Mouse (Mus musculus) heart, embryonic 14.5 days (tissue): ENCODE measurements around the gene Fam50a. TPM values are rescaled to one million over a fixed set of nuclear protein-coding genes. Genes with fewer than 3 reads are reported as not detected.
A peak's percentile ranks its signal among the peaks of the same experiment; 100 is the strongest.

Source experiments
- ATAC-seq: fragments of 200-750 bp; cut with Nextera tagmentation; 2 replicates; pipeline ENCODE4 v1.8.0; 2017; ENCODE audit warnings: low read depth, moderate TSS enrichment; ENCODE audit not compliant: insufficient number of reproducible peaks, insufficient read depth, low FRiP score
- H3K27ac ChIP-seq, 2 experiments: fragments of 200-500 bp in 1 of 2; fragments of 300-500 bp in 1 of 2; sonication (generic) in 1 of 2; replicated peaks in 1 of 2; 2 replicates each; pipeline ENCODE4 v1.5.1; 2012 to 2014; ENCODE audit warnings: low read depth in 2 of 2, low read length in 2 of 2, control low read depth in 1 of 2, mild to moderate bottlenecking in 1 of 2, mixed read lengths in 1 of 2; ENCODE audit not compliant: control insufficient read depth in 1 of 2, insufficient read depth in 1 of 2
- H3K27me3 ChIP-seq: fragments of 300-500 bp; sonication (generic); 2 replicates; pipeline ENCODE4 v1.6.1; 2014; ENCODE audit warnings: mild to moderate bottlenecking, low read length, control low read depth; ENCODE audit not compliant: control insufficient read depth, insufficient read depth
- H3K36me3 ChIP-seq: fragments of 300-500 bp; sonication (generic); 2 replicates; pipeline ENCODE4 v1.6.1; 2014; ENCODE audit warnings: mild to moderate bottlenecking, control low read depth, low read length, mixed read lengths; ENCODE audit not compliant: control insufficient read depth, insufficient read depth
- H3K4me1 ChIP-seq, 2 experiments: fragments of 200-500 bp in 1 of 2; fragments of 300-500 bp in 1 of 2; sonication (generic) in 1 of 2; 2 replicates each; pipeline ENCODE4 v1.6.1; 2012 to 2014; ENCODE audit warnings: low read length in 2 of 2, control low read depth in 1 of 2, mixed read lengths in 1 of 2; ENCODE audit not compliant: control insufficient read depth in 2 of 2, insufficient read depth in 2 of 2
- H3K4me2 ChIP-seq: fragments of 300-500 bp; sonication (generic); 2 replicates; pipeline ENCODE4 v1.6.1; 2014; ENCODE audit warnings: mild to moderate bottlenecking, low read length
- H3K4me3 ChIP-seq, 2 experiments: fragments of 200-500 bp in 1 of 2; fragments of 300-500 bp in 1 of 2; sonication (generic) in 1 of 2; 2 replicates each; pipeline ENCODE4 v1.5.1; 2012 to 2014; ENCODE audit warnings: low read length in 2 of 2, mild to moderate bottlenecking in 2 of 2, control low read depth in 1 of 2, low read depth in 1 of 2, moderate library complexity in 1 of 2; ENCODE audit not compliant: control insufficient read depth in 1 of 2, insufficient read depth in 1 of 2
- H3K9ac ChIP-seq: fragments of 300-500 bp; sonication (generic); 2 replicates; pipeline ENCODE4 v1.6.1; 2014; ENCODE audit warnings: mild to moderate bottlenecking, low read length
- H3K9me3 ChIP-seq: fragments of 300-500 bp; sonication (generic); 2 replicates; pipeline ENCODE4 v1.6.1; 2016; ENCODE audit warnings: low read length, control low read depth; ENCODE audit not compliant: control insufficient read depth
- WGBS: fragments of 180-500 bp; shearing (Covaris S2); extraction: QIAGEN DNeasy Blood & Tissue Kit; methylation state at CpG from one replicate; pipeline ENCODE4 v1.1.7; 2014; 5-methylcytosine and 5-hydroxymethylcytosine counted together
- polyA plus RNA-seq: library from polyadenylated mRNA; unstranded; fragments of >200 nt; fragmentation: Nextera tagmentation; extraction: Ambion mirVana; gene quantifications from 2 replicates; pipeline ENCODE4 v1.2.1, GENCODE M21; 2014

Fam50a gene
- polyA plus RNA-seq, 1 experiment from 2014 or later, result 43.2 TPM

DNA sequence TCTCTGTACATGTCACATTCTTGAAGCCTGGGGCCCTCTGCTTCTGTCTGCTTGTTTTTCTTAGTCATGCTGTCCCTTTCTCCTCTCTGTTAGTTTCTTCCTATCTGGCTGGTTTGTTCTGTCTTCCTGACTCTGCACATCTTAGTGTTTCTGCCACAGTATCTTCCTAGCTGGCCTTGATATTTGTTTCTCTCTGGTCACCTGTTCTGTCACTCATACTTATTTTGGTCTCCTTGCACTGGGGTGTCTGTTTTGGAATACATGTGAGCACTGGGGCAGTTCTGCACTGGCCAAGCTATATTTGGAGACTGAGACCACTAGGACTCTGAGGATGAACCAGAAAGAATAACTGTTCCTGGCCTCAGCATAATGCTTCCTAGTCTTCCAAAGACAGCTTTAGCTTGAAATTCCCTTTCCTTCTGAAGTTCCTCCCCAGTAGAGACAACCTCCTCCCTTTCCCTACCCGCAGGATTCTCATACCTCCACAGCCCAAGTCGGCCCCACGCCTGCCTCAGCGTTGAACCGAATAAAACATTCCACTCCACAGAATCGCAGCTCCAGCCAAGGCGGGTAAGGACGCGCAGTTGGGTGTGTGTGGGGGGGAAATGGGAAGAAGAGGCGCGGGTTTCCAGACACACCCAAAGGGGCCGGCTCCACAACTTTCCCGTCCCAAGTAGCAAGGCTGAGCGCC, 31.6 kb upstream of the Fam50a start:
- Histone ChIP-seq H3K4me1 (peaks cover 2 to 5% of the 10 kb centered on the region in 2 experiments; a peak in 3 of 4 replicates), H3K27me3 (no peaks in the 10 kb centered on the region), H3K4me3 (peak overlapping the region; percentile 51 to 54), H3K9ac (peak overlapping the region; percentile 78), H3K4me2 (peak overlapping the region; percentile 81), H3K27ac (peak overlapping the region; percentile 88 to 92), H3K36me3 (peaks cover 6% of the 10 kb centered on the region; the same call in 1 of the 2 replicates), H3K9me3 (no peaks in the 10 kb centered on the region)
- ATAC-seq, result no peak
- WGBS, result 15% methylated on average over 14 of the region's 14 CpGs

DNA sequence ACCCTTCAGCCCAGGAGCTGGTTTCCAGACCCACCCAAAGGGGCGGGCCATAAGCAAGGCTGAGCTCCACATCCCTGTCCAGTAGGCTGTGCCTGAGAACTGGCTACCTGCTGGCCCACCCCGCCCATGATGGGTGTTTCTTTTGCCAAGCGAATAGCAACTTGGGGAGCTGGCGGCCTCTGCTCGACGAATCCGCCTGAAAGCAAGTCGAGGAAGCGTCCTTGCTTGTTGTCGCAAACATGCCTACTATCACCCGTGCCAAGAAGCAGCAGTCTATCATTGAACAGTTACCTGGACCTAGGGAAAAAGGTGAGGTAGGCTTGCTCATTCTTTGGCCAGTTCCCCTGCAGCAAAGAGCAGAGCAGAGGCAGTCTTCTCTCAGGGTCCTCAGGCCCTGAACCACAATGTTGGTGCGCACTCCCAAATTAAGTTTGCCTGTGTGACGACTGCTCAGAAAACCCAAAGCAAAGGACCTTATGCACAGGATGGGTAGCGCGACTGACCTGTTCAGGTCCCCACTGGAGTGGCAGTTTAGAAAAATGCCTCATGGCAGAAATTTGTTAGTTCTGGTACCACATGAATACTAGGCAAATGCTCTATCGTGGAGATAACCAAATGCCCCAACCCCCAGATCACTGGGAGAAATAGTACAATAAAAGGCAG, 31.0 kb upstream of the Fam50a start, which contains the start of the genes Taz and Dnase1l1:
TSS of gene Taz (plus strand) at position 181 of the 663 bp plus-strand sequence.
TSS of gene Dnase1l1 (minus strand) at position 606 of the 663 bp plus-strand sequence.
- H3K27me3 ChIP-seq, result no peaks in the 10 kb centered on the region
- H3K36me3 ChIP-seq, result peaks cover 6% of the 10 kb centered on the region; the same call in 1 of the 2 replicates
- H3K27ac ChIP-seq, result peak within 1 kb of the TSS; percentile 88 to 92
- H3K4me1 ChIP-seq, result peaks cover 2 to 5% of the 10 kb centered on the region in 2 experiments; a peak in 3 of 4 replicates
- no peaks in the 10 kb centered on the region for H3K9me3 ChIP-seq
- H3K9ac ChIP-seq, result peak within 1 kb of the TSS; percentile 78
- WGBS, result 15% methylated on average over 16 of the region's 16 CpGs
- peak within 1 kb of the TSS; percentile 81 for H3K4me2 ChIP-seq
- peak; percentile 92 for ATAC-seq
- H3K4me3 ChIP-seq, result peak within 1 kb of the TSS; percentile 51 to 54

DNA sequence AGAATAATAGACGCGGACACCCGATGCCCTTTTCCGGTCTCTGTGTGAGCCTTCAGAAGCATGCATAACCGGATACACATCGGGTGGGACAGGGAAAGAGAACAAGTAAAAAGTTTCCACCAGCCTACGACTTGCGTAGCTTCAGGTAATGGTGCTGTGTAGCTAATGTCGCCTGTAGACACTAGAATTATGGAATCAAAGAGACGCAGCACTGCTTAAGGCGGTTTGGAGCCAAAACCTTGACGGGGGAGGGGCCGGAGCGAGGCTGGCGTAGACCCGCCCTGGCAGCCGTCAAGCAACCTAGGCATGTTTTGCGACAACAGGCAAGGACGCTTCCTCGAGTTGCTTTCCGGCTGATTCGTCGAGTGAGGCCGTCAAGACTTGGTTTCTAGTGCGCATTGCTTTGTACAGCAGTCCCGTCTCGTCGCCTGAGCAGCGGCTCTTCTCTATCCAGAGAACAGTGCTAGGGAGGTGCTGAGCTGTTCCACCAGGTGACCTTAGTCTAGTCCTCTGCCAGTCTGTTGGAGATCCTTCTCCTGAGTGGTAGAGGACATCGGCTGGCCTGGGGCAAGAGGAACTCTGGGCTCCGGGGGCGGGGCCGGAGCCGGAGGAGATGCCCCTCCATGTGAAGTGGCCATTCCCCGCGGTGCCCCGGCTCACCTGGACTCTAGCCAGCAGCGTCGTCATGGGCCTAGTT, 30.3 kb upstream of the Fam50a start:
- H3K36me3 ChIP-seq, result peaks cover 6% of the 10 kb centered on the region; the same call in 1 of the 2 replicates
- peak overlapping the region; percentile 81 for H3K4me2 ChIP-seq
- H3K4me3 ChIP-seq, result peak overlapping the region; percentile 51 to 54
- peaks cover 2 to 5% of the 10 kb centered on the region in 2 experiments; a peak in 3 of 4 replicates for H3K4me1 ChIP-seq
- 18% methylated on average over 39 of the region's 39 CpGs for WGBS
- H3K27me3 ChIP-seq, result no peaks in the 10 kb centered on the region
- peak overlapping the region; percentile 88 to 92 for H3K27ac ChIP-seq
- ATAC-seq, result peak; percentile 57
- H3K9me3 ChIP-seq, result no peaks in the 10 kb centered on the region
- H3K9ac ChIP-seq, result peak overlapping the region; percentile 78

DNA sequence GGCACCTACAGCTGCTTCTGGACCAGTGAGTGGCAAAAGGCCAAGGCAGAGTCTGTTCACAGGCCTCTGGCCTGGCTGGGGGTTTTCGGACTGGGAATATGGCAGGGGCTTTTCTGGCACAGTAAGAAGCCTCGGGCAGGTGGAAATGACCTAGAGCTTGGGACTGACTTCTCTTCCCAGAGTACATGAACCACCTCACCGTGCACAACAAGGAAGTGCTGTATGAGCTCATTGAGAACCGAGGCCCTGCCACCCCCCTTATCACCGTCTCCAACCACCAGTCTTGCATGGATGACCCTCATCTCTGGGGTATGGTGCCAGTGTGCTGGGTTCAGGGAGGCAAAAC, 29.8 kb upstream of the Fam50a start:
- Histone ChIP-seq H3K4me1 (peaks cover 2 to 5% of the 10 kb centered on the region in 2 experiments; a peak in 3 of 4 replicates), H3K9me3 (no peaks in the 10 kb centered on the region), H3K27ac (peak overlapping the region; percentile 84 to 92), H3K4me3 (peak overlapping the region; percentile 51 to 54), H3K36me3 (peaks cover 11% of the 10 kb centered on the region), H3K27me3 (no peaks in the 10 kb centered on the region), H3K9ac (peak overlapping the region; percentile 78), H3K4me2 (peak overlapping the region; percentile 81)
- ATAC-seq, result no peak
- WGBS, result 32% methylated on average over 5 of the region's 5 CpGs

DNA sequence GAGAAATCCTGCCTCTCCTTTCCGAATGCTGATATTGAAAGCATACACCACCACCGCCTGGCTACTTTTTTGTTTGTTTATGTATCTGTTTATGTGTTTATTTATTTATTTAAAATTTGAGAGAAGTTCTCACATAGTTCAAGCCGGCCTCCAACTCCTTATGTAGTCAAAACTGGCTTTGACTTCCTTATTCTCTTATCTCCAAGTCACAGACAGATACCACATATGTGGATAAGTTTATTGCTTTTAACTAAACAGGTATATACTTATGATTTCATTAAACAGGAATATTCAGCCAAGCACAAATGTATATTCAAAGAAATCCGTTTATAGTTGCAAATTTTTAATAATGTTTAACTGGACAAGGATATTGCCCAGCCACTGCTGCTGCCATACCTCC, 19.4 kb upstream of the Fam50a start:
- no peak overlapping the region for H3K27ac ChIP-seq
- 65% methylated on average over 4 of the region's 4 CpGs for WGBS
- 0 out of 2 replicates have a peak, but pooled peaks cover 8% of the 10 kb centered on the region for H3K36me3 ChIP-seq
- H3K4me2 ChIP-seq, result no peak overlapping the region
- H3K4me1 ChIP-seq, result no peaks in the 10 kb centered on the region
- no peaks in the 10 kb centered on the region for H3K27me3 ChIP-seq
- H3K4me3 ChIP-seq, result no peak overlapping the region
- no peaks in the 10 kb centered on the region for H3K9me3 ChIP-seq
- H3K9ac ChIP-seq, result no peak overlapping the region
- ATAC-seq, result no peak

DNA sequence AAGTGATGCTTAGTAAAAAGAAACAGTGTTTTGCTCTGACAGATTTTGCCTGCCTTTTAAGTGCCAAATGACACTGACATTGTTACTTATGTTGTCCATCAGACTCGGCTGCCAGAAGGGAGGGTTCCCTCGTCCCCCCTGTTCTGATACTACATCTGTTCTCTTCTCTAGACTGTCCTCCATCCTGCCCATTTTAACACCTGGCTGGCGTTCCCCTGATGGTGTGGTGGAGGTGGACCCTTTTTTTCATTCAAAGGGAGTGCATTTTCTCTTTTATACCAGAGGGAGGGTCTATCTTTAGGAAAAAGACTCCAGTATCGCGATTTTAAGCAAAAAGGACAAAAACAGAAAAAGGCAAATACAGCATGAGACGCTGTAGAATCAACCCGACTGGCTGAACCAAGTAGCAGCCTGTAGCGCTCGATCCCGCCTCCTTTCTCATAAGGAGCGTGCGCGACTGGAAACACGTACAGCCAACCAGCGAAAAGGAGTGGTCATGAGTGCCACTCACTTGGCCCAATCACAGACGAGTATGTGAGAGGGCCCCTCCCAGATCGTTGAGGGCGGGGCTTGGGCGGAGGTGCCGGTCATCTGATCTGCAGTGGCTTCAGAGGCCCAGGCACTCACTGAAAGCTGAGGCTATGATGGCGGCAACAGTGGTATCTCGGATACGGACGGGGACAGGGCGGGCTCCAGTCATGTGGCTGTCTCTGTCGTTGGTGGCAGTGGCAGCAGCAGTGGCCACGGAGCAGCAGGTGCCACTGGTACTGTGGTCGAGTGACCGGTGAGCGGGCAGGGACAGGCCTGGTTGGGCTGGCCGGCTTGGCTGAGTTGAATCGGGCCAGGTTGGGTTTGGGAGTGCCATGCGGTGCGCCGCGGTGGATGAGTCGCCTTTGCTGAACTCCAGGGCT, 16.0 kb upstream of the Fam50a start, which contains the start of gene Atp6ap1:
TSS of gene Atp6ap1 (plus strand) at position 560 of the 911 bp plus-strand sequence.
- H3K4me3 ChIP-seq, result peak within 1 kb of the TSS; percentile 61 to 88
- H3K9ac ChIP-seq, result peak within 1 kb of the TSS; percentile 81
- ATAC-seq, result peak; percentile 96
- peak within 1 kb of the TSS; percentile 73 for H3K4me2 ChIP-seq
- WGBS, result 16% methylated on average over 36 of the region's 37 CpGs
- H3K27me3 ChIP-seq, result no peaks in the 10 kb centered on the region
- peaks cover 27% of the 10 kb centered on the region for H3K36me3 ChIP-seq
- peak within 1 kb of the TSS; percentile 57 to 58 for H3K27ac ChIP-seq
- H3K9me3 ChIP-seq, result no peaks in the 10 kb centered on the region
- H3K4me1 ChIP-seq, result no peaks in the 10 kb centered on the region
